Mouse (Mus musculus) urinary bladder, postnatal 10 days (tissue): ENCODE data around the gene Far1.

ENCODE experiments used
- DNase-seq: peaks from one replicate; pipeline ENCODE4 v3.0.0; 2022; ENCODE audit warnings: low spot score

Far1 gene

GRCm38 (mm10) chr7:113572741-113573140 is 59.1 kb downstream of the Far1 start:
- DNase-seq, result no peak

- DNase-seq, result no peak
These were observed 68.5 kb downstream of the Far1 start for GRCm38 (mm10) chr7:113582111-113582510.

GRCm38 (mm10) chr7:113589211-113589610 is 75.6 kb downstream of the Far1 start:
- DNase-seq, result no peak

- no peak for DNase-seq
These were observed 76.7 kb downstream of the Far1 start for GRCm38 (mm10) chr7:113590330-113590729.

- no peak for DNase-seq
These were observed 77.5 kb downstream of the Far1 start for GRCm38 (mm10) chr7:113591084-113591483.

GRCm38 (mm10) chr7:113591557-113592354 is 78.1 kb downstream of the Far1 start:
- no peak for DNase-seq

GRCm38 (mm10) chr7:113592696-113593095 is 79.1 kb downstream of the Far1 start:
- DNase-seq, result no peak

- no peak for DNase-seq
These were observed 80.7 kb downstream of the Far1 start for GRCm38 (mm10) chr7:113594363-113594762.

GRCm38 (mm10) chr7:113597231-113597630 is 83.6 kb downstream of the Far1 start:
- DNase-seq, result no peak

- DNase-seq, result no peak
These were observed 88.2 kb downstream of the Far1 start for GRCm38 (mm10) chr7:113601803-113602202.

- DNase-seq, result no peak
These were observed 94.3 kb downstream of the Far1 start for GRCm38 (mm10) chr7:113607928-113608327.

- DNase-seq, result no peak
These were observed 95.5 kb downstream of the Far1 start for GRCm38 (mm10) chr7:113609027-113609705.

- DNase-seq, result no peak
These were observed 99.0 kb downstream of the Far1 start for GRCm38 (mm10) chr7:113612628-113613027.

GRCm38 (mm10) chr7:113614198-113614927 is 100.7 kb downstream of the Far1 start:
- DNase-seq, result no peak

GRCm38 (mm10) chr7:113619166-113619565 is 105.5 kb downstream of the Far1 start:
- no peak for DNase-seq

GRCm38 (mm10) chr7:113619768-113620167 is 106.1 kb downstream of the Far1 start:
- DNase-seq, result no peak
